Mouse (Mus musculus) midbrain, embryonic 11.5 days (tissue): ENCODE measurements around the gene Rbfox2. TPM values are rescaled to one million over a fixed set of nuclear protein-coding genes. Genes with fewer than 3 reads are reported as not detected.

Source experiments
- polyA plus RNA-seq: library from polyadenylated mRNA; unstranded; fragments of >200 nt; fragmentation: Nextera tagmentation; extraction: Ambion mirVana; gene quantifications from 2 replicates; pipeline ENCODE4 v1.2.1, GENCODE M21; 2014

The Rbfox2 gene
- polyA plus RNA-seq, 1 experiment from 2014 or later: 73.2 TPM

Other genes with a start within 250 kb of the Rbfox2 start
- gene Apol7a, start 92.1 kb upstream of the Rbfox2 start, polyA plus RNA-seq: not detected in 2 replicates
- gene Apol9a, start 104.1 kb upstream of the Rbfox2 start, polyA plus RNA-seq: not detected in 2 replicates
- gene Apol7b, start 140.5 kb upstream of the Rbfox2 start, polyA plus RNA-seq: not detected in 2 replicates
- not detected in 2 replicates for gene Apol10a, start 170.0 kb upstream of the Rbfox2 start, polyA plus RNA-seq
- gene Apol11a, start 201.3 kb upstream of the Rbfox2 start, polyA plus RNA-seq: not detected in 2 replicates
- gene Apol7c, start 226.3 kb upstream of the Rbfox2 start, polyA plus RNA-seq: not detected in 2 replicates